Mouse (Mus musculus) layer of hippocampus, adult 9-10 months (tissue): ENCODE results near the gene Med10.

ENCODE experiments used
- DNase-seq: peaks from one replicate; pipeline ENCODE4 v3.0.0; 2022; ENCODE audit warnings: low spot score

The Med10 gene

DNA sequence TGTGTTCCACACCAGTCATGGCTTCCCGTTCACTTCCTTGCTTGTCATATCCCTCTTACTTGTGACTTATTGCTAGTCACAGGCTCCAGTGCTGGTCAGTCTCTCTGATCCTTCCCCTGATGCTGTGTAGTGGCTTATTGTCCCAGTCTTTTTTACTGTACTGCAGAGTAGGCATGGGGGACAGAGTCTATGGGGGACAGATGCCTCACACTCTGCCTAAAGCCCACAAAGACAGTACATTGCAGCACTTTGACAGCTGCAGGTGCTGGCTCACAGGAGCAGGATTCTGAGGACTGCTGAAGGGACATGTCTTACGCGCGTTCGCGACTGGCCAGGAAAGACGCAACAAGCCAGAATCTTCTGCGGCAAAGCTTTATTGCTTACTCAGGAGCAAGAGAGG is 28.4 kb downstream of the Med10 start:
- DNase-seq = no peak

- DNase-seq = no peak
Observed at GRCm38 (mm10) chr13:69832578-69832977, 30.4 kb downstream of the Med10 start.

DNA sequence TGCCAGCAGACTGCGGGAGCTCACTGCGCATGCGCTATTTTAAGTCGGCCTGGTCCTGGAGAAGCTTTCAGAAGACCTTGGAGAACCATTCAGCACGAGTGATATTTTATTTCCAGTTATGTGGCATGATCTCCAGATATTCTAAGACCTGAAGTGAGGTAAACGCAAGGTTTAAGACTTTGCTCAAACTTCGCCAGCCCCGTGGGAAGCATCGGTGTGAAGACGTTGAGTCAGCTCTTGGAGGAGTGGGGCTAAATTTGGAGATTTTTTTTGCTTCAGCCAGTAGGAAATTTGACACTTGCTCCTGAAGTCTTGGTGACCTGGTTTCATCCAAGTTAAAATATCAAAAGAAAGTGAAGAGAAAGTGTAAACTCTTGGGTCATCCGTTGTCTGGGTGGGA is 31.2 kb downstream of the Med10 start:
- DNase-seq = no peak

- no peak for DNase-seq
Observed at GRCm38 (mm10) chr13:69845592-69845991, 43.4 kb downstream of the Med10 start.

DNA sequence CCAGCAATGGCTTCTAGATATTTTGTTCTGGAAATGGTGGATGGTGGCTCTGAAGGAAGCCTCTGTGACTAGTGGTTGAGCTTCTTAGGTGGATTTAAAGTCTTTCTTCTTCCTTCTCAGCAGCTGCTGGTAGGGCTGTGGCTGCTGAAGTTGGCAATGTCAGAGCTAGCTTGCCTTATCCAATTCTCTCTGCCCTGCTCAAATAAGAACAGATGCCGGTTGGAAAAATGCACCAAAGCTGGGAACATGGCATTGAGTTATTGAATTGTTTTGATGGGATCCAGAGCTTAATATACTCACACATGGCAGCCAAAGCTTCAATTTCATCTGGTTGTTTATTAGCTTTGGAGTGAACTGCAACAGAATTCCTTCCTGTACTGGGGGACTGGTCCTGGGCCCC is 47.4 kb downstream of the Med10 start:
- DNase-seq = no peak

- DNase-seq = no peak
Observed at GRCm38 (mm10) chr13:69852313-69852712, 50.1 kb downstream of the Med10 start.

DNA sequence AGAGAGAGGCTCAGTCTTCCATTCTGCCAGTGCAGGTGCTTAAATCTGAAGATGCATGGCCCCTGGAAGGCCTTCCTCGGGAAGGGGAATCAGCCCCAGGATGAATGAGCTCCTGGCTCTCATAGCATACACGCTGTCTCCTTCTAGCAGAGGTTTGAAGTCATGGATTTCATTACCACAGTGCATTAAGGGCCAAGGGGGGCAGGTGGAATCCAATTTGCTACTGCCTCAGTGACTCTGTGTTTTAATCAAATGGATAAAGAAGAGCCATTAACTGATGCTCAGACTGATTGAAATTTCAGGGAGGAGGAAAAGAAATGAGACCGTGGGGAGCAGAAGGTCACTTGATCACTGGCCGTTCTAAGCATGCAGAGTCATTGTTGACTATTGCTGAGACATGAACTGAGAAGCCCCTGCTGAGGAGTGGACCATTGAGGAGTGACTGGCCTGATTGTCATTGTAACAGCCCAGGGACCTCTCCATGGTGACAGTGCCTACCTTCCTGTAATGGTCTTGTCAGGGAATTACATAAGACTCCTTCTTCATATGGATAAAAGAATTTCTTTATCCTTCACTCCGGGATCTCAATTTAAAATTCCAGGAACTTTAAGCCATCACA is 51.3 kb downstream of the Med10 start:
- no peak for DNase-seq

DNA sequence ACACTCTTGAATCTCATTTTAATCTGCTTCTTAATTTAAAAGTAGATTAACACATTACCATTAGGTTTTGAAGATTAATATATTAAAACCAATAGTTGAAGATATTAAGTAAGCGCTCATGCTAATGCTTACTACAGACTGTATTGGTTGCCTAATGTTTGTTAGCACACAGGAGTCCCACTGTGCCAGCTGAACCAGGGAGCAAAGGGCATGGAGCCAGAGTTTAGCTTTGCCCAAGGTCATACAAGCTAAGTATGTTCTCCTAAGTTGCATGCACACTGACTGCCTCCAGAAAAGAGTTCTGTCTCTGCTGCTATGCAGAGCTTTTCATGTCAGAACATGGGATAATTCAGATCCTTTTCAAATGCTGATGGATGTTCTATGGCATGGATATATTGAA is 53.7 kb downstream of the Med10 start:
- no peak for DNase-seq

DNA sequence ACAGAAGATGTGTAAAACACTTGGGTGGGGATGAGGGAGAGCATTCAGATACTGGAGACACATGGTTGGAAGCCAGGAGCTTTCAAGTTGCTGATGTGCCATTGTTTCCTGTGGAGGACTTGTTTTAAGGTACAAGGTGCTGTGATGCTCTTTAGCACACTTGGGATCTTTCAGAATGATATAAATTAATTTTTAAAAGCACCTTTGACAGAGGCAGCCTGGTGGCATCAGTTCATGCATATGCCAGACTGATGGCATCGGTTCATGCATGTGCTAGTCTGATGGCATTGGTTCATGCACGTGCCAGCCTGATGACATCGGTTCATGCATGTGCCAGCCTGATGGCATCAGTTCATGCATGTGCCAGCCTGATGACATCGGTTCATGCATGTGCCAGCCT is 60.1 kb downstream of the Med10 start:
- no peak for DNase-seq

- no peak for DNase-seq
Observed at GRCm38 (mm10) chr13:69864911-69865310, 62.7 kb downstream of the Med10 start.
